Mouse (Mus musculus): ENCODE results near the gene Gm28557. TPM values are rescaled to one million over a fixed set of nuclear protein-coding genes. Genes with fewer than 3 reads are reported as not detected.
"Not testable (repeated sequence)": the region's sequence is repeated elsewhere in the genome, so short reads cannot be mapped to it uniquely, and the experiment has no call there.

Gene Gm28557
- 5.3 and 5.8 TPM in 2 replicates for polyA plus RNA-seq (2011; ENCODE audit: insufficient read depth, insufficient read length, low read depth, missing spikeins)

- peak; percentile 65 for TF ChIP-seq POLR2A (IDR thresholded peaks at IDR 0.05; ENCODE audit: insufficient read depth, low read length)
- no peak for TF ChIP-seq EP300 (IDR thresholded peaks at IDR 0.05; ENCODE audit: insufficient read depth, low read depth, low read length)
- no peak for TF ChIP-seq CTCF (IDR thresholded peaks at IDR 0.05; ENCODE audit: low read depth, low read length)
- peak within 1 kb of the TSS; percentile 68 for H3K27ac ChIP-seq (ENCODE audit: insufficient read depth, low read length)
Measured at GRCm38 (mm10) chr13:67108194-67108820, at the start of gene Gm28557. TSS of gene Gm28557 (minus strand) at chr13:67108604.

GRCm38 (mm10) chr13:67128038-67128721 is 19.8 kb upstream of the Gm28557 start:
- no peaks in the 10 kb centered on the region for H3K9me3 ChIP-seq (replicated peaks; ENCODE audit: control insufficient read depth, insufficient read depth, low read length, poor library complexity, severe bottlenecking)
- H3K4me1 ChIP-seq (ENCODE audit: control insufficient read depth, insufficient read depth, low read length) = no peaks in the 10 kb centered on the region
- TF ChIP-seq CTCF (IDR thresholded peaks at IDR 0.05; ENCODE audit: low read depth, low read length) (no peak), POLR2A (IDR thresholded peaks at IDR 0.05; ENCODE audit: insufficient read depth, low read length) (peak; percentile 79)
- H3K9ac ChIP-seq (ENCODE audit: low read depth, poor library complexity, severe bottlenecking) = 0 out of 2 replicates have a peak overlapping the region, but pooled peaks have one; percentile 12
- no peaks in the 10 kb centered on the region for H3K27me3 ChIP-seq (ENCODE audit: control insufficient read depth, insufficient read depth, low read length, poor library complexity, severe bottlenecking)
- H3K27ac ChIP-seq (ENCODE audit: insufficient read depth, low read length) = no peak overlapping the region
- H3K4me3 ChIP-seq (ENCODE audit: low read depth, low read length) = peak overlapping the region; percentile 98
- H3K36me3 ChIP-seq (ENCODE audit: control insufficient read depth, insufficient read depth, low read length, poor library complexity, severe bottlenecking) = no peaks in the 10 kb centered on the region

More at GRCm38 (mm10) chr13:67108194-67108820, at the start of gene Gm28557:
- Histone ChIP-seq H3K9me3 (replicated peaks; ENCODE audit: control insufficient read depth, insufficient read depth, low read length, poor library complexity, severe bottlenecking) (no peaks in the 10 kb centered on the region), H3K9ac (ENCODE audit: low read depth, poor library complexity, severe bottlenecking) (peak within 1 kb of the TSS; percentile 74), H3K27me3 (ENCODE audit: control insufficient read depth, insufficient read depth, low read length, poor library complexity, severe bottlenecking) (no peaks in the 10 kb centered on the region), H3K4me3 (ENCODE audit: low read depth, low read length) (peak within 1 kb of the TSS; percentile 98), H3K36me3 (ENCODE audit: control insufficient read depth, insufficient read depth, low read length, poor library complexity, severe bottlenecking) (no peaks in the 10 kb centered on the region), H3K4me1 (ENCODE audit: control insufficient read depth, insufficient read depth, low read length) (no peaks in the 10 kb centered on the region)

- not testable (repeated sequence) for H3K27ac ChIP-seq (ENCODE audit: insufficient read depth, low read length); H3K9me3 ChIP-seq (replicated peaks; ENCODE audit: control insufficient read depth, insufficient read depth, low read length, poor library complexity, severe bottlenecking); H3K4me3 ChIP-seq (ENCODE audit: low read depth, low read length); H3K4me1 ChIP-seq (ENCODE audit: control insufficient read depth, insufficient read depth, low read length); H3K9ac ChIP-seq (ENCODE audit: low read depth, poor library complexity, severe bottlenecking); H3K36me3 ChIP-seq (ENCODE audit: control insufficient read depth, insufficient read depth, low read length, poor library complexity, severe bottlenecking); H3K27me3 ChIP-seq (ENCODE audit: control insufficient read depth, insufficient read depth, low read length, poor library complexity, severe bottlenecking)
Measured at GRCm38 (mm10) chr13:67127507-67127906, 19.1 kb upstream of the Gm28557 start.

DNA sequence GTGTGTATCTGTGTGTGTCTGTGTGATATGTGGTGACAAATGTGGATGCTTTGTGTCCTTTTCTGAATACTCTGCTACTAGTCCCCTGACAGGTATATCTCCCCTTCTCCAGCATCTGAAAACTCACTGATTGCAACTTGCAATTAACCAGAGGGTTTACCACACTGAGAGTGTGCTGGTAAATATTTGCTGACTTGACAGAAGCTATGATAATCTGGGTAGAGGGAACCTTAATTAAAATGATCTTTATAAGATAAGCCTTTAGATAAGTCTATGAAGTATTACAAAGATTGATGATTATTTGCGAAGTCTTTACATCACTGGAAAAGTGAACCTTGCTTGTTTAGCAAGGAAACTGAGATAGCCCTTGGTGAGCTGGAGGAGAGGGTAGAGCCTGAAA is 16.1 kb upstream of the Gm28557 start:
- no peaks in the 10 kb centered on the region for H3K9me3 ChIP-seq (replicated peaks; ENCODE audit: control insufficient read depth, insufficient read depth, low read length, poor library complexity, severe bottlenecking)
- TF ChIP-seq CTCF (IDR thresholded peaks at IDR 0.05; ENCODE audit: low read depth, low read length) (no peak), POLR2A (IDR thresholded peaks at IDR 0.05; ENCODE audit: insufficient read depth, low read length) (no peak), EP300 (IDR thresholded peaks at IDR 0.05; ENCODE audit: insufficient read depth, low read depth, low read length) (no peak)

GRCm38 (mm10) chr13:67121360-67121759 is 13.0 kb upstream of the Gm28557 start, which contains the start of gene Zfp759:
TSS of gene Zfp759 (plus strand) at chr13:67121660.
- H3K4me3 ChIP-seq (ENCODE audit: low read depth, low read length); H3K9me3 ChIP-seq (replicated peaks; ENCODE audit: control insufficient read depth, insufficient read depth, low read length, poor library complexity, severe bottlenecking); H3K4me1 ChIP-seq (ENCODE audit: control insufficient read depth, insufficient read depth, low read length); H3K27ac ChIP-seq (ENCODE audit: insufficient read depth, low read length); H3K9ac ChIP-seq (ENCODE audit: low read depth, poor library complexity, severe bottlenecking); H3K27me3 ChIP-seq (ENCODE audit: control insufficient read depth, insufficient read depth, low read length, poor library complexity, severe bottlenecking); H3K36me3 ChIP-seq (ENCODE audit: control insufficient read depth, insufficient read depth, low read length, poor library complexity, severe bottlenecking): not testable (repeated sequence)

More for the DNA sequence above, 16.1 kb upstream of the Gm28557 start:
- Histone ChIP-seq H3K36me3 (ENCODE audit: control insufficient read depth, insufficient read depth, low read length, poor library complexity, severe bottlenecking) (no peaks in the 10 kb centered on the region), H3K4me3 (ENCODE audit: low read depth, low read length) (no peak overlapping the region), H3K4me1 (ENCODE audit: control insufficient read depth, insufficient read depth, low read length) (no peaks in the 10 kb centered on the region), H3K27me3 (ENCODE audit: control insufficient read depth, insufficient read depth, low read length, poor library complexity, severe bottlenecking) (no peaks in the 10 kb centered on the region), H3K27ac (ENCODE audit: insufficient read depth, low read length) (no peak overlapping the region), H3K9ac (ENCODE audit: low read depth, poor library complexity, severe bottlenecking) (no peak overlapping the region)

- H3K27ac ChIP-seq (ENCODE audit: insufficient read depth, low read length); H3K4me3 ChIP-seq (ENCODE audit: low read depth, low read length); H3K4me1 ChIP-seq (ENCODE audit: control insufficient read depth, insufficient read depth, low read length); H3K9me3 ChIP-seq (replicated peaks; ENCODE audit: control insufficient read depth, insufficient read depth, low read length, poor library complexity, severe bottlenecking); H3K36me3 ChIP-seq (ENCODE audit: control insufficient read depth, insufficient read depth, low read length, poor library complexity, severe bottlenecking); H3K9ac ChIP-seq (ENCODE audit: low read depth, poor library complexity, severe bottlenecking); H3K27me3 ChIP-seq (ENCODE audit: control insufficient read depth, insufficient read depth, low read length, poor library complexity, severe bottlenecking): not testable (repeated sequence)
Measured at GRCm38 (mm10) chr13:67116163-67116562, 7.8 kb upstream of the Gm28557 start, which contains the start of gene Rslcan18. TSS of gene Rslcan18 (minus strand) at chr13:67116263.
